Mouse (Mus musculus): ENCODE data around the gene Pcdh10.

Pcdh10 gene

GRCm38 (mm10) chr3:45378145-45378544 lies at the start of gene Pcdh10:
Gene Pcdh10, plus strand, starts transcription at chr3:45378398.
- peak; percentile 93 for DNase-seq

- no peak for DNase-seq
Measured at GRCm38 (mm10) chr3:45355919-45356318, 22.3 kb upstream of the Pcdh10 start.

DNA sequence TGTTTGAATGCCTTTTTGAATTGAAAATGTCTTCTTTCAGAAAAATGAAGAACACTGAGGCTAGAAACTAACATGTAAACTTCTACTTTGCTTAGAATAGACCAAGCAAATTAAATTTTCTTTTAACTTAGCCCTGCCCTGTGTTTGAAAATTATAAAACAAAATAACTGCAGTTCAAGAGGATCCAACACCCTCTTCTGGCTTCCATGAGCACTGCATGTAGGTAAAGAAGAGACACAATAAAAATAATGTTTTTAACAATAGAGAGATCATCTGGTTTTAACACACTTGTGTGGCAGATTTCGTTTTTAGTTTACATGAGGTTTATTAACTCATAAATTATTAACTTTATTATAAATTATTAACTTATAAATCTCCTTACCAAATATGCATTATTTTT lies 9.2 kb upstream of the Pcdh10 start:
- DNase-seq: no peak

- DNase-seq: peak; percentile 63
Measured at GRCm38 (mm10) chr3:45375761-45376500, 2.3 kb upstream of the Pcdh10 start.

DNA sequence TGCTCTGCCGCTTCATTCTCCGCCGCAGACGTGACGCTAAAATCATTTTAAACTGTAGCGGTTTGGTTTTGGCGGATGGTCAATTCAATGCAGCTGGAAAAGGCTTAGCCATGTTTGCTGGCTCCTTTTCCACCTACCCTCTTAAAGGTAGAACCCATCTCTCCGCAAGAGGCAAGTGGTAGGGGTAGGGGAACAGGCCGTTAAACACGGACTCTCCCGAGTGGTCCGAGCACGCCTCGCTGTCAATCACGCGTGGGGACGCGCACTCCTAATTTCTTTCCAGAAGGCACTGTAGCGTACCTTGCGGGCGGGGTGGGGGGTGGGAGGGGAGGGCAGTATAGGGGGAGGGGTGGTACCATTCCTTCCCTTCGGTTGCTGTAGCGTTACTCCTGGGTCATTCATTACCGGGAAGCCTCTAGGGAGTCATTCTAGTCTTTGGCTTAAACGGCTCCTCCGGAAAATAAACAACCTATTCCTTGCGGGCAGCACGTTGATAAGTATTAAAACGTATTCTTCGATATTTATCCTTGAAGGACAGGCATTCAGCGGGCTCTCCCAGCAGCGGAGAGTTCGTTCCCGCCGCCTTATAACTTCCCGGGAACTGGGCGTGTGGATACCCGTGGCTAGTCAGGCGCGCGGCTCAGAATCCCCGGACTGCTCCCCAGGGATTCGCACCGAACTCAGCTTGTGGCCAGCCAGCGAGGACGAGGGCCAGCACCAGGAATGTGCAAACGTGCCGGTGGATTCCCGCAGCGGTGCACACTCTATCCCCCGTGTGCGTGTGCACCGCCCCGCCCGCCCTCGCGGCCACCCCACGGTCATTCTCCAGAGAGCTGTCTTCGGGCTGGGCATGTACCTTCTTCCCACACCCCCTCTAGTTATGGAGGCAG lies 1.5 kb upstream of the Pcdh10 start:
- peak; percentile 12 for DNase-seq

DNA sequence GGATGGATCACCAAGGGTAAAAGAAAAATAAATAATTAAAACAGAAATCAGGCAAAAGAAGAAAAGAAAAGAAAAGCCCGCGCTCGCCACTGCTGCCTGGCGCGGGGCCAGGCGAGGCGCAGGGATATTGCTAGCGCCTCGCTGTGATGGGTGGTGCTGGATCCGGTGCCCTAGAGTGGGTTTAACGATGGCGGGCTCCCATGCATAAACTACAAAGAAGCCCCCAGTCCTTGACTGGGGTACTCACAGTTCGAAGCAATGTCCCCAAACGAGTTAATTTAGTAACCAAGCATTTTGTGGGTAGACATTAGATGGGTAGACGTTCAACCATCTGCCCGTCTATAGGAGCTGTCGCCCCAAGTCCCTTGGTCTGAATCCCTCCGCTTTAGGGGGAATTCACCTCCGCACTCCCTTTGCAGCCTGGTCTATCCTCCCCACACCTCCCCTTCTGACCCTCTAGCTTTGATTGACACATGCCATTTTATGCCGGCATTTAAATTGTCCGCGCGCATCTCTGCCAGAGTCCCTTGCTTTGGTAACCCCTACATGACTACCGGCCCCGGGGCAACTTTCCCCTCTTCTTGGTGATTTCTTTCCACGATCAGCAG lies 703 bp upstream of the Pcdh10 start:
- peak; percentile 15 for DNase-seq

DNA sequence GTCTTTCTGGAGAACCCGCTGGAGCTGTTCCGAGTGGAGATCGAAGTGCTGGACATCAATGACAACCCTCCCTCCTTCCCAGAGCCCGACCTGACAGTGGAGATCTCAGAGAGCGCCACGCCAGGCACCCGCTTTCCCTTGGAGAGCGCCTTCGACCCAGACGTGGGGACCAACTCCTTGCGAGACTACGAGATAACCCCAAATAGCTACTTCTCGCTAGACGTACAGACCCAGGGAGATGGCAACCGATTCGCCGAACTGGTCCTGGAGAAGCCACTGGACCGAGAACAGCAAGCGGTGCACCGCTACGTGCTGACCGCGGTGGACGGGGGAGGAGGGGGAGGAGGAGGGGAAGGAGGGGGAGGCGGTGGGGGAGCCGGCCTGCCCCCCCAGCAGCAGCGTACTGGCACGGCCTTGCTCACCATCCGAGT lies 1.4 kb downstream of the Pcdh10 start:
- DNase-seq: no peak

- DNase-seq: no peak
Measured at GRCm38 (mm10) chr3:45379972-45380761, 2.0 kb downstream of the Pcdh10 start.

DNA sequence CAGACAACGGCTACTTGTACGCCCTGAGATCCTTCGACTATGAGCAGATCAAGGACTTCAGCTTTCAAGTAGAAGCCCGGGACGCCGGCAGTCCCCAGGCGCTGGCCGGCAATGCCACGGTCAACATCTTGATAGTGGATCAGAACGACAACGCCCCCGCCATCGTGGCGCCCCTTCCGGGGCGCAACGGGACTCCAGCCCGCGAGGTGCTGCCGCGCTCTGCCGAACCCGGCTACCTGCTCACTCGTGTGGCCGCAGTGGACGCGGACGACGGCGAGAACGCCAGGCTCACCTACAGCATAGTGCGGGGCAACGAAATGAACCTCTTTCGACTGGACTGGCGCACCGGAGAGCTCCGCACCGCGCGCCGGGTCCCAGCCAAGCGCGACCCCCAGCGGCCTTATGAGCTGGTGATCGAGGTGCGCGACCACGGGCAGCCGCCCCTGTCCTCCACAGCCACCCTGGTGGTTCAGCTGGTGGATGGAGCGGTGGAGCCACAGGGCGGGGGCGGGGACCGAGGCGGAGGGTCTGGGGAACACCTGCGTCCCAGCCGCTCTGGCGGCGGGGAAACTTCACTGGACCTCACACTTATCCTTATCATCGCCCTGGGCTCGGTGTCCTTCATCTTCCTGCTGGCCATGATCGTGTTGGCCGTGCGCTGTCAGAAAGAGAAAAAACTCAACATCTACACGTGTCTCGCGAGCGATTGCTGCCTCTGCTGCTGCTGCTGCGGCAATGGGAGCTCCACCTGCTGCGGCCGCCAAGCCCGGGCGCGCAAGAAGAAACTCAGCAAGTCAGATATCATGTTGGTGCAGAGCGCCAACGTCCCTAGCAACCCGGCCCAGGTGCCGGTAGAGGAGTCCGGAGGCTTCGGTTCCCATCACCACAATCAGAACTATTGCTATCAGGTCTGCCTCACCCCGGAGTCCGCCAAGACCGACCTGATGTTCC lies 2.9 kb downstream of the Pcdh10 start:
- no peak for DNase-seq

DNA sequence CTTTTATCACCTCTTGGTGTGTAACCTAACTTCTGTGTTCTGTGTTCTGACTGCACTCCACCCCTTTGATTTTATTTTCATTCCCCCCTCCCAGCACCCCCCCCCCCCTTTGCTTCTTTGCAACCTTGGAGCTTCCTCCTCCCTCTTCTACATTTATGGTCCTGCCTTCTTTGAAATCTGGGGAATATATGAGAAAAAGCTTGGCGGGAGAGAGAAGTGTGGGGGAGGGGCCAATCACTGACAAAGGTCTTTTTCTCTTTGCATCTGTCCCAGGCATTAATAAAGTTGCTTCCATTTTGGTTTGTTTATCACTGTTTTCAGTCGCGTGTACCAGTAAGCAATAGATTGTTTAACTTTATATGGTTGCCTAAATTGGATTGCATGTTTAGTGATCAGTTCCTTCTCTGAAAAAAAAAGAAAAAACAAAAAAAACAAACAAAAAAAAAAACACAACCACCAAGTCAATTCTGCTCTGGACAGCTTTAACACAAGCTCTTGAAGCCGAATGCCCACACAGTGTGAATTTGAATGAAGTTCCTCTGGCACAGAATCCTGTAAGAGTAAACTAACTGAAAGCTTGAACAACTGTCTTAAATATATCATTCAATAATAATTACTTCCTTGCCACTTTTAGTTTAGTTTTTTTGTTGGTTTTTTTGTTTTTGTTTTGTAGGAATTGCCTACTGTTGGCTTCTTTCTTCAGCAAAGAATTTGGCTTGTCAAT lies 4.0 kb downstream of the Pcdh10 start:
- DNase-seq: no peak

DNA sequence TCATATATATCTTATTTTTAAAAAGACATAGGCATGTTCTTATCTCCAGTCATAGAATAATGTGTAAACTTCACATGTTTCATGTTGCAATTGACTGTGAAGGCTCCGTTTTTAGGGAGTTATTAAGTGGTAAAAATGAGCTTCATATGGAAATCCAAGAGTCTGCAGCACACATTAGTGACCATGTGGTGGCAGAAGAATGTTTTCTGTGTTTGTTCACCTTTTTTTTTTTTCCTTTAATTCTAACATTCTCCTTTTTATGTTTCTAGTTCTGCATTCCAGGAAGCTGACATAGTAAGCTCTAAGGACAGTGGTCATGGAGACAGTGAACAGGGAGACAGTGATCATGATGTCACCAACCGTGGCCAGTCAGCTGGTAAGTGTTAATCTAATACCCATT lies 5.6 kb downstream of the Pcdh10 start:
- no peak for DNase-seq

DNA sequence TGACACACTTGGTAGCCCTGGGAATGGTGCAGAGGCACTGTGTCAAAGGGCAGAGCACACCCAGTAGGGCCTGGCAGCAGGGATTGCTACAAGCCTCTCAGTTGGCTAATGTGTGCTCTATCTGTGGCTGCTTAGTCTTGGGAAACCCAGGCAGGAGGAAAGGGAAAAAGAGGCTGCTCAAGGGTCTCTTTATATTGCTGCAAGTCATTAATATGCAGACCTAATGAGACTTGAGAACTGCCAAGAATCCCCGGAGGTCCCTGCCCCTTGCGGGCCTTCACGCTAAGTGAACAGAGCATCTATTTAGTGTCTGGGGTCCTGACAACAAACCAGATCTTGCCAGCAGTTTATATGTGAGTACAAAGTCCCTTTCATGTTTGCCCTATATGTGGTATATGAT lies 6.8 kb downstream of the Pcdh10 start:
- no peak for DNase-seq

DNA sequence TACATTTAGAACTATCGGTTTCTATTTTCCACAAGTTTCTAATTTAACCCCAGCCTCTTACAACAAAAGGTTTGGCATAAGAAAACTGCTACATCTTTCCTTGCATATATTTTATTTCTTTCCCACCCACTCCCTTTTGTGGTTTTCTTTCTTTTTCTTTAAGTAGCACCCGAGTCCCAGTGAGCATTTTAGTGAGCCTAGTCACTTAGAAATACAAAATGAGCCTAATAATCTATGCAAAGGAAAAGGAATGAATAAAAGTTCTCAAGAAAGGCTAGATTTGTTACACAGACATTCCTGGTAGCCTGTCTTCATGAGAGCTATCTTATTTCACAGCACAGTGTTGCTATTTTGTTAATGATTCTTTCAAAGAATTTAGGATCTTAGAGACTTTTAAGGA lies 7.3 kb downstream of the Pcdh10 start:
- no peak for DNase-seq

DNA sequence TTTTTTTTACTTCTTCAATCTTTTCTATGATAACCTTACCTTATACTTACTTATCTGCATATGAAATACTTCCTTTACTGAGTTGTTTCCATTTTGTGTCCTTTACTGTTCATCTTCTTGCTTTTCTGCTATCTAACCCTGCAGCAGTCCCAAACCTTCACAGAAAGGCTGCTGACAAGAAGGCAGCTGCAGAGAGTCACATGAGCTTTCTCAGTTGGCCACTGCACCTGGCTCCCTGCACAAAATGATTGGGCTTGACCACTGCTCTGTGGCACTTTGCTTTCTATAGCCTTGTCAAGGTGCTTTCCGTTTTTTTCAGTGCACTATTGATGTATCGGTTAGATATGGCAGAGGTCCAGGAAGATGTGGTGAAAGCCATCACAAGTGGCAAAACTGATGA lies 8.3 kb downstream of the Pcdh10 start:
- DNase-seq: no peak

DNA sequence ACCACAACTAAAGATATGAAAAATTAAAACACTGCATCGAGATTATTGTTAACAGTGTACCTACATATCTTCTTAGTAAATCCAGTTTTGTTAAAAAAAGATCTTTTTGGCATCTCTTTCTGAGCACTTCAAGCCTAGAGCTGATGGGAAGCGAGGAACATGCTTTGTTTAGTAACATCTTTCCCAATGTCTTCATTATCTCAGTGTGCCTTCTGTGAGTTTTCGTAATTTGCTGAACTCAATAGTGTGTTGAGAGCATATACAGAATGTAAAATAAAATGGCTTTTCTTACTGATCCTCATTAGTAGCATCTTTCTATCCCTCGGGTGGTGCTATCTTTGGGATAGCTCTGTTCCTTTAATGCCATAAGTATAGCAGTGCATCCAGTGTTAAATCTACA lies 18.9 kb downstream of the Pcdh10 start:
- no peak for DNase-seq

- DNase-seq: no peak
Measured at GRCm38 (mm10) chr3:45403239-45403638, 25.0 kb downstream of the Pcdh10 start.

DNA sequence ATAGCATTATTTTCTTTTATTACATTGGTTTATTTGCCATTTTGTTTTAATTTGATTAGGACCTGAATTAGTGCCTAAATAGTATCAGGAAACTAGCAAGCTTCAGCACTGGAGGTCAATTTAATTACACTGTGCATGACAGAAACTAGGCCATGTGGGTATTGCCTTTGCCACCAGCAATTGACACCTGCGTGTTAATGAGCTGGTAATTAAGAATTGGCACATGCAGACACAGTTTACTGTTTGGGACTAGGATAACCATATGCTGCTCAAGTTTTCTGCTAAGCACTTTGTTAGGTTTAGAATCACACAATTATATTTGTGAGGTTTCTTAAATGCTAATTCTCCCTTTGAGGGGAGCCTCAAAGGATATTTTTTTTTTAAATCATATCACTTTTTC lies 53.5 kb downstream of the Pcdh10 start:
- no peak for DNase-seq

DNA sequence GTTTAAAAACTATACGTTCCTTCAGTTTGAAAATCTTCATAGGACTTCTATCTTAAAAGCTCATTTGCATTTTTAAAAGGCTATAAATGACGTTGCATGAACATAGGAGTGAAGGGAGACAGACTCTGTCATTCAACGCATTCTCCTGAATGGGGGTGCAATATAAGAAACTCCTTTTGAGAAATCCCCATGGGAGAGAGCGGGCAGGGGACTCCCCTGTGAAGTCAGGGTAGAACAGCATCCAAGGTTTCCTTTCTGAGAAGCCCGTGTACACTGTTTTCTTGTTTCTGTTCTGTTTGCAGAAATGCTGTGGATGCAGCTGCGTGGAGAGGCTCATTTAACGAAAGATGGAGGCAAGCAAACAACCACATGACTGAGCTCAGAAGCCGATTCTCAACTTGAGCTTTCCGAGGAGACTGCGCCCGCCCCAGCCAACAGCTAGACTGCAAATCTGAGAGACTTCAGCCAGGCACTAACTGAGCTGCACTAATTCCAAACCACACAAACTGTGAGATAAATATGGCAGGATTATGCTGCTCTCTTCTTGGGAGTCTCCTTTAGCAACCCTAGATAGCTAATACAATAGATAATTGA lies 54.1 kb downstream of the Pcdh10 start:
- no peak for DNase-seq

All from kidney, postnatal 14 days (tissue).